Mouse (Mus musculus) embryonic facial prominence, embryonic 12.5 days (tissue): ENCODE results near the gene Pdcd1lg2. TPM values are rescaled to one million over a fixed set of nuclear protein-coding genes. Genes with fewer than 3 reads are reported as not detected.

Source experiments
- polyA plus RNA-seq: library from polyadenylated mRNA; unstranded; fragments of >200 nt; fragmentation: Nextera tagmentation; extraction: Ambion mirVana; gene quantifications from 2 replicates; pipeline ENCODE4 v1.2.1, GENCODE M21; 2016

Gene Pdcd1lg2
- polyA plus RNA-seq, 1 experiment from 2014 or later = 0.15 TPM

Other genes with a start within 250 kb of the Pdcd1lg2 start
- 14.4 and 15.7 TPM in 2 replicates for gene Jak2, start 159.1 kb upstream of the Pdcd1lg2 start, polyA plus RNA-seq
- gene Insl6, start 85.6 kb upstream of the Pdcd1lg2 start, polyA plus RNA-seq = 3.9 and 9.0 TPM in 2 replicates
- gene Rln1, start 76.2 kb upstream of the Pdcd1lg2 start, polyA plus RNA-seq = 0.45 and 0.46 TPM in 2 replicates
- 69.4 and 72.8 TPM in 2 replicates for gene Plgrkt, start 43.5 kb upstream of the Pdcd1lg2 start, polyA plus RNA-seq
- gene Cd274, start 43.5 kb upstream of the Pdcd1lg2 start, polyA plus RNA-seq = 0.14 and 0.32 TPM in 2 replicates
- 30.6 and 31.4 TPM in 2 replicates for gene Ric1, start 111.4 kb downstream of the Pdcd1lg2 start, polyA plus RNA-seq
- gene Ermp1, start 237.5 kb downstream of the Pdcd1lg2 start, polyA plus RNA-seq = 23.5 and 23.9 TPM in 2 replicates